Mouse (Mus musculus) megakaryocyte progenitor cell, adult 5-6 weeks (primary cell): Measurements from ENCODE around the gene Ssc5d. TPM values are rescaled to one million over a fixed set of nuclear protein-coding genes. Genes with fewer than 3 reads are reported as not detected.
"Not testable (repeated sequence)": the region's sequence is repeated elsewhere in the genome, so short reads cannot be mapped to it uniquely, and the experiment has no call there.

ENCODE experiments used
- ATAC-seq: replicated peaks from 2 replicates; pipeline ENCODE4 v1.8.0; 2016; ENCODE audit warnings: mild to moderate bottlenecking, moderate TSS enrichment, inconsistent platforms; ENCODE audit not compliant: poor library complexity
- total RNA-seq, 2 experiments: library from RNA; stranded (forward) in 1 of 2; stranded (reverse) in 1 of 2; fragments of 157-497, 149-512 nt in 1 of 2; fragments of 200-1000 nt in 1 of 2; gene quantifications; 2 replicates each; pipeline versions ENCODE4 v1.2.3 to v1.2.4; 2015 to 2017

The Ssc5d gene
- not detected in 2 replicates for total RNA-seq (2015)
- 0.10 TPM in 1 of 2 replicates, not detected in the other for total RNA-seq (2017)

GRCm38 (mm10) chr7:4925441-4926381, at the start of gene Ssc5d:
Ssc5d (plus strand) TSS chr7:4925785.
- no peak for ATAC-seq

GRCm38 (mm10) chr7:4876753-4877221, 48.8 kb upstream of the Ssc5d start, which contains the start of gene Isoc2a:
Isoc2a (plus strand) TSS chr7:4877153.
- ATAC-seq, result peak; percentile 98

GRCm38 (mm10) chr7:4877226-4877625, 48.4 kb upstream of the Ssc5d start:
- ATAC-seq, result peak; percentile 23

DNA sequence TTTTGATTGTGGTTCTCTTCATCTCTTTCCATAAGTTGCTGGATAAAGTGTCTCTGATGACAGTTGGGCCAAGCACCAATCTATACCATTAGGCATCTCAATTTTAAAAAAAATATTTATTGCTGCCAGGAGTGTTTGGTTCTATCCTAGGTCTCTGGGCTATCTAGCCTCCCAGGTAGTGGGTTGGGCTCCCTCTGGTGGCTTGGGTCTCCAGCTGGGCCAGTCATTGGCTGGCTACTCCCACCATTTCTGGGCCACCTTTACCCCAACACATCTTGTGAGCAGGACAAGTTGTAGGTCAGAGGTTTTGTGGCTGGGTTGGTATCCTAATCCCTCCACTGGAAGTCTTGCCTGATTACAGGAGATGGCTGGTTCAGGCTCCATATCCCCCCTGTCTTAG, 47.4 kb upstream of the Ssc5d start:
- ATAC-seq, result peak; percentile 46

- ATAC-seq, result not testable (repeated sequence)
Measured at GRCm38 (mm10) chr7:4879036-4879435, 46.5 kb upstream of the Ssc5d start.

DNA sequence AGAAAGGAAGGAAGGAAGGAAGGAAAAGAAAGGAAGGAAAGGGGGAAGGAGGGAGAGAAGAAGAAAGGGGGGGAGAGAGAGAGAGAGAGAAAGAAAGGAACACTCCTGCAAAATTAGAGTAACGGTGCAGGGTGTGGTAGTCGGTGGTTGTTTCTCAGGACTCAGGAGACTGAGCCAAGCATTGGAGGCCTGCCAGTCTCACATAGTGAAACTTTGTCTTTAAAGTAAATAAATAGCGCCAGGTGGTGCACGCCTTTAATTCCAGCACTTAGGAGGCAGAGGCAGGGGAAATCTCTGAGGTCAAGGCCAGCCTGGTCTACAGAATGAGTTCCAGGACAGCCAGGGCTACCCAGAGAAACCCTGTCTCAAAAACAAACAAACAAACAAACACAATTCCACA, 38.9 kb upstream of the Ssc5d start:
- no peak for ATAC-seq

GRCm38 (mm10) chr7:4895186-4895585, 30.4 kb upstream of the Ssc5d start:
- ATAC-seq, result no peak

- no peak; the same call in 1 of the 2 replicates for ATAC-seq
Measured at GRCm38 (mm10) chr7:4898851-4899648, 26.5 kb upstream of the Ssc5d start.

DNA sequence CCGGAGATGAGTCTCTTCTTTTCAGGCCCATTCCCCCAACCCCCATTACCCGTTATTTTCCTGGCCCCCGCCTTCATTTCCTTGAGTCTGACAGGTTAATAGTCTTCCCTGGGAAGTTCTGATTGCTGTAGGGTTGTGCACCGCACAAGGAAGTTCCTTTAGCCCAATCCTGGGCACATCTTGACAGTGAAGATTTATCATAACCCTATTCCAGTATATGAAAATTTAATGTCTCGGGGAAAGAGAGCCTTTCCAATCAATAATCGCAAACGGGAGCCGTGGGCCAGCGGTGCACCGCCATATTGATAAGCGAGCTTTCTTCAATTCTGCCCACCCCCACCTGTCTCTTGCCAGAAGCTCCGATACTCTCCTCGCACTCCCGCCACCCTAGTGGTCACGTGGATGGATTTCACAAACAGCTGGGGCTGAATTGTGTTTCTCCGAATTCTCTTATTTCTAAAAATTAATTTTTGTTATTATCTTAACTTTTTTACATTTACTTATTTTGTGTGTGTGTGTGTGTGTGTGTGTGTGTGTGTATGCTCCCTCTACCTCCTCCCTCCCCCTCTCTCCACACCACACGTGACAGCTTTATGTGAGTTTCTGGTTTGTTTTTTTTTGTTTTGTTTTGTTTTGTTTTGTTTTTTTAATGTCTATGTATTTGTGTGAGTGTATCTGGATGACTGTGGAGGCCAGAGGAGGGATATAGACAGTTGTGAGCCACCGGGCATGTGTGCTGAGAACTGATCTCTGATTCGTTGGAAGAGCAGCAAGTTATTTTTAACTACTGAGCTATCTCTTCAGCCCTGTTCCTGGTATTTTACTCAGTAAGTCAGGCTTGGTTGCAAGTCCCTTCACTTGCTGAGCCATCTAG, 25.7 kb upstream of the Ssc5d start:
- ATAC-seq, result peak; percentile 69

GRCm38 (mm10) chr7:4900523-4900851, 25.1 kb upstream of the Ssc5d start:
- peak; percentile 9 for ATAC-seq

DNA sequence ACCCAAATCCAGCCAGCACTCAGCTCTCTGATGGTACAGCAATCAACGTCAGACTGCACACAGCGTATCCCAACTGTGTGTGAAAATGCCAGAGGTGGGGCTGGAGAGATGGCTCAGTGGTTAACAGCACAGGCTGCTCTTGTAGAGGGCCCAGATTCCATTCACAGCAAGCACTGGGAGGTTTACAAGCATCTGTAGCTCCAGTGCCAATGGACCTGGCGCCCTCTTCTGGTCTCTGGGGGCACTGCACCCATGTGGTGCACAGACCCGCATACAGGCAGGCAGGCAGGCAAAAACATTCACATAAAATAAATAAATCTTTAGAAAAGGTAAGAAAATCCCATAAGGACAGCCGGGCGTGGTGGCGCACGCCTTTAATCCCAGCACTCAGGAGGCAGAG, 24.4 kb upstream of the Ssc5d start:
- peak; percentile 81 for ATAC-seq

GRCm38 (mm10) chr7:4902404-4902803, 23.2 kb upstream of the Ssc5d start:
- ATAC-seq, result no peak

DNA sequence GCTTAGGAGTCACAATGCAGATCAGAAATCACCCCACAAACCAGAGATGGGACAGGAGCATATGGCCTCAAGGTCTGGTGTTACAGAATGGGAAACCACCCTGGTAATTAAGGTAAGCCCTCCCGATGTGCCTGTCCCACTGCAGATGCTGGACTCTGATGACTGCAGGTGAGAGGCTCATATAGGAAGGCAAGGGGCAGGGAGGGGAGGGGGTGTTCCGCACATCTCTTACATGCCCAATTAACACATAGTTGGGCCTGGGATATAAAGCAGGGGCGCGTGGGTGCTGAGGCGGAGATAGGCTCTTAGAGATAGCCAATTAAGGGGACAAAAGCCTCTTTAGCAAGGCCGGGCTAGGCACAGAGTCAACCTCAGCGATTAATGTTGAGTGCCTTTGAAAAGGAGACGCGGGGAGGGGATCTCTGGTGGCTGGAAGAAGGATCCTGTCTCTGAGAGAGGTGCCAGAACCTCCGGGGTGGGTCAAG, 19.1 kb upstream of the Ssc5d start, which contains the start of gene Gm36210:
Gm36210 (minus strand) TSS at position 51 of the 485 bp plus-strand sequence.
- no peak for ATAC-seq

DNA sequence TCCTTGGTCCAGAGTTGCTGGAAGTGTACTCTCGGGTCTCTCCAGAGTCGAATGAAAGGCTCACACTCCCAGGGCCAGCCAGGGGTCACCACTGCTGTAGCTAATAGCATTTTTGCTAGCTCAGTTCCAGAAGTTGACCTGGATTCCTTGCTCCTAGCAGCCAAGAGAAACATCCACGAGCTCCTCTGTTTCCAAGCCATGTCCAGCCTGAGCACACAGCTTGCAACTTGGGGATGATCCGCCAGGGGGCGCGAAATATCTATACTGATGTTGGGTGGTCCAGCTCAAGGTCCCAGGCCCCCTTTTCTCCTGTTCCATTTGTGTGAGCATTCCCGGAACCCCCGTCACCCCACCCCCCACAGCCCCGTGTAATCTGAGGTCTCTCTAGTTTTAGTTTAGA, 14.0 kb upstream of the Ssc5d start:
- no peak for ATAC-seq

- ATAC-seq, result no peak
Measured at GRCm38 (mm10) chr7:4912248-4912647, 13.3 kb upstream of the Ssc5d start.

DNA sequence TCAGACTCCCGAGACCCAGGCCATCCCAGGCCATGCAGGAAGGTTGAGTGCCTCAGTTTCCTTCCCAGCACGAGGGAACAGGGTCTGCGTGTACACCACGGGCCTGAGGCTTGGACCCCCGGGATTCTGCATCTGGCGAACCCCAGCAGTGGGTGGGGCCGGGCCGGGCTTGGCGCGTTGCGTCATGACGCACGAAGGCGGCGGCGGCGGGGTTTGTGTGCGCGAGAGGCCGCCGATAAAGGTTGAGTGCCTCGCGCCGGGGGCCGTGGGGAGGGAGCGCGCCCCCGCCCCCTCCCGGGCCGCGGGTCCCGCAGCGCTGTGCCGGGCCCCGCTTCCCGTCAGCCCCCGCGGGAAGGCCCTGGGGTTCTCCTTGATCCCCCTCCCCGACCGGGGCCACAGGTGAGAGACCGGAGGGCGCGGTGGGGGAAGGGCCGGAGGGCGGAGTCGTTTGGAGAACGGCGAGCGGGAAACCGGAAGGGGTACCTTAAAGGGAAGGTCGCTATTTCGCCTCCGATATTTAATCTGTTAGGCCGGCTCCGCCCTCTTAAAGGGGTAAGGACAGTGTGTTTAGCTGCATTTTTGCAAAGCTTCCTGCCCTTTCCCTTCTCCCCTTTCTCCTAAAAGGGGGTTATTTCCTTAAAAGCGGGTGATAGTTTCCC, 10.4 kb upstream of the Ssc5d start, which contains the start of gene Zfp628:
Zfp628 (plus strand) TSS at position 211 of the 659 bp plus-strand sequence.
- ATAC-seq, result peak; percentile 88

GRCm38 (mm10) chr7:4915669-4916416, 9.7 kb upstream of the Ssc5d start:
- ATAC-seq, result peak; percentile 43

DNA sequence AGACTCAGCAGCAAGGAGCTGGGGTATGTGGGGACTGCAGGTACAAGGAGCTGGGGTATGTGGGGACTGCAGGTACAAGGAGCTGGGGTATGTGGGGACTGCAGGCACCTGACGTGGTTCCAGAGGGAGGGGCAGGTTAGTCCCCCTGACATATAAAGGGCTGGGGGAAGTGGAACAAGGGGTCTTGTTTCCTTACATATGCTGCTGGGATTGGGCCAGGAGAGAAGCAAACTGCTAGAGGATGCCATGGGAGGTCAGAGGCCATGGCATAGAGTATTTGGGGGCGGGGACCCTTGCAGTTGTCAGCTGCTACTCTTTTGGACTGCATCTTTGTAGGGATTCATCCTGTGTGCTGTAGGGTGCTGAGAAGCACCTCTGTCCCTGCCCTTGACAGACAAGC, 8.1 kb upstream of the Ssc5d start:
- no peak for ATAC-seq

GRCm38 (mm10) chr7:4918681-4919080, 6.9 kb upstream of the Ssc5d start:
- no peak for ATAC-seq
